Mouse (Mus musculus) limb, embryonic 15.5 days (tissue): ENCODE results near the gene Gm42791. TPM values are rescaled to one million over a fixed set of nuclear protein-coding genes. Genes with fewer than 3 reads are reported as not detected.

Experiments used
- ATAC-seq: fragments of 200-750 bp; cut with Nextera tagmentation; 2 replicates; pipeline ENCODE4 v1.8.0; 2017; ENCODE audit warnings: low read depth, moderate TSS enrichment; ENCODE audit not compliant: insufficient number of reproducible peaks, low FRiP score, low TSS enrichment
- H3K27ac ChIP-seq: fragments of 300-500 bp; sonication (generic); 2 replicates; pipeline ENCODE4 v1.5.1; 2015; ENCODE audit warnings: moderate library complexity, mild to moderate bottlenecking, inconsistent platforms
- H3K27me3 ChIP-seq: fragments of 300-500 bp; sonication (generic); 2 replicates; pipeline ENCODE4 v1.6.1; 2015; ENCODE audit warnings: inconsistent platforms
- H3K36me3 ChIP-seq: fragments of 300-500 bp; sonication (generic); 2 replicates; pipeline ENCODE4 v1.6.1; 2015; ENCODE audit warnings: inconsistent platforms
- H3K4me1 ChIP-seq: fragments of 300-500 bp; sonication (generic); 2 replicates; pipeline ENCODE4 v1.6.1; 2015; ENCODE audit warnings: inconsistent platforms
- H3K4me2 ChIP-seq: fragments of 300-500 bp; sonication (generic); 2 replicates; pipeline ENCODE4 v1.6.1; 2015; ENCODE audit warnings: mild to moderate bottlenecking, inconsistent platforms
- H3K4me3 ChIP-seq: fragments of 300-500 bp; sonication (generic); 2 replicates; pipeline ENCODE4 v1.5.1; 2015; ENCODE audit warnings: mild to moderate bottlenecking, inconsistent platforms
- H3K9ac ChIP-seq: fragments of 300-500 bp; sonication (generic); 2 replicates; pipeline ENCODE4 v1.6.1; 2015; ENCODE audit warnings: inconsistent platforms
- H3K9me3 ChIP-seq: fragments of 300-500 bp; sonication (generic); 2 replicates; pipeline ENCODE4 v1.6.1; 2016; ENCODE audit warnings: inconsistent platforms
- WGBS: fragments of 180-500 bp; shearing (Covaris S2); methylation state at CpG from one replicate; pipeline ENCODE4 v1.1.7; 2015; 5-methylcytosine and 5-hydroxymethylcytosine counted together
- polyA plus RNA-seq: library from polyadenylated mRNA; unstranded; fragments of >200 nt; fragmentation: Nextera tagmentation; extraction: Ambion mirVana; gene quantifications from 2 replicates; pipeline ENCODE4 v1.2.1, GENCODE M21; 2015

The Gm42791 gene
- polyA plus RNA-seq, 1 experiment from 2014 or later: 3.7 TPM

DNA sequence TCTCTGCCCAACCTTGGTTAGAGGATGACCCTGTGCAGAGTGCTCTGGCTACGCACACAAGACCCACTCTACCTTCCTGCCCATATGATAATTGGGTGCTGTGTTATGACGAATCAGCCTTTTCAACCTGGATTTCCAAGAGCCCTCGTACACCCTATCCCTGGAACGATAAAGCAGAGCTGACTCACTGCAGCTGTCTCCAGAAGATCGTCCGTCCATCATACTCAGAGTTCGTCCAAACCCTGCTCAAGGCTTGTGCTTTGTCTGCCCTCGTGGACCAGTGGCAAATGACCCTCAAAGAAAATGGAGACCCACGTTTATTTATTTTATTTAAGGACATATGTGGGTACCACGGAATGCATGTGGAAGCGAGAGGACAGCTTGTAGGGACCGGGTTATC, 19.9 kb downstream of the Gm42791 start:
- no peaks in the 10 kb centered on the region for H3K27me3 ChIP-seq
- no peak overlapping the region for H3K4me2 ChIP-seq
- H3K4me1 ChIP-seq: peaks cover 27% of the 10 kb centered on the region
- no peak overlapping the region for H3K4me3 ChIP-seq
- no peak overlapping the region for H3K9ac ChIP-seq
- WGBS: 94% methylated on average over 12 of the region's 12 CpGs
- no peak for ATAC-seq
- no peaks in the 10 kb centered on the region for H3K9me3 ChIP-seq
- H3K27ac ChIP-seq: no peak overlapping the region
- H3K36me3 ChIP-seq: no peaks in the 10 kb centered on the region

GRCm38 (mm10) chr5:148973019-148973668, 21.8 kb downstream of the Gm42791 start:
- H3K9me3 ChIP-seq: no peaks in the 10 kb centered on the region
- 0 out of 2 replicates have a peak overlapping the region, but pooled peaks have one; percentile 20 for H3K4me2 ChIP-seq
- H3K4me1 ChIP-seq: peaks cover 28% of the 10 kb centered on the region
- no peak overlapping the region for H3K4me3 ChIP-seq
- WGBS: 4% methylated on average over 6 of the region's 6 CpGs
- H3K27me3 ChIP-seq: no peaks in the 10 kb centered on the region
- ATAC-seq: no peak
- H3K9ac ChIP-seq: no peak overlapping the region
- H3K27ac ChIP-seq: no peak overlapping the region
- no peaks in the 10 kb centered on the region for H3K36me3 ChIP-seq

- Histone ChIP-seq H3K9me3 (no peaks in the 10 kb centered on the region), H3K4me3 (no peak overlapping the region), H3K4me1 (peaks cover 25% of the 10 kb centered on the region), H3K27me3 (no peaks in the 10 kb centered on the region), H3K9ac (no peak overlapping the region), H3K4me2 (no peak overlapping the region), H3K36me3 (no peaks in the 10 kb centered on the region), H3K27ac (no peak overlapping the region)
- 83% methylated on average over 8 of the region's 8 CpGs for WGBS
- no peak for ATAC-seq
Observed at GRCm38 (mm10) chr5:148972167-148972566, 22.8 kb downstream of the Gm42791 start.

DNA sequence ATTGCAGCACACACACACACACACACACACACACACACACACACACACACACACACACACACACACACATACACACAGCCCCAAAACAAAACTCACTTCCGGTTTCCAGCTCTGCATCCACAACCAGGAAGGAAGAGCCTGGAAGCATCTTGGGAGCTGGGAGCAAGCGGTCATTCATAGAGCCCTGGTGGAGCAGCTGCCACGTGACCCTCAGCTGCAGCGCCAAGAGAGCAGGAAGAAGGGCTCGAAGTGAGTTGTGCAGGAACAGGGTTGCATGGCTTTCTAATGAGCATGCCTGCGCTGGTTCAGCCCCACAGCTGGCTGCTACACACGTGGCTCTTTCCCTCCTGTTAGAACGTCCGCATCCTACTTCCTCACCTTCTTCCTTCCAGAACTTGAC, 25.3 kb downstream of the Gm42791 start:
- Histone ChIP-seq H3K9ac (no peak overlapping the region), H3K4me2 (0 out of 2 replicates have a peak overlapping the region, but pooled peaks have one; percentile 4), H3K9me3 (no peaks in the 10 kb centered on the region), H3K27me3 (no peaks in the 10 kb centered on the region), H3K4me1 (peaks cover 46% of the 10 kb centered on the region), H3K4me3 (no peak overlapping the region), H3K27ac (no peak overlapping the region), H3K36me3 (no peaks in the 10 kb centered on the region)
- 27% methylated on average over 9 of the region's 9 CpGs for WGBS
- ATAC-seq: no peak

DNA sequence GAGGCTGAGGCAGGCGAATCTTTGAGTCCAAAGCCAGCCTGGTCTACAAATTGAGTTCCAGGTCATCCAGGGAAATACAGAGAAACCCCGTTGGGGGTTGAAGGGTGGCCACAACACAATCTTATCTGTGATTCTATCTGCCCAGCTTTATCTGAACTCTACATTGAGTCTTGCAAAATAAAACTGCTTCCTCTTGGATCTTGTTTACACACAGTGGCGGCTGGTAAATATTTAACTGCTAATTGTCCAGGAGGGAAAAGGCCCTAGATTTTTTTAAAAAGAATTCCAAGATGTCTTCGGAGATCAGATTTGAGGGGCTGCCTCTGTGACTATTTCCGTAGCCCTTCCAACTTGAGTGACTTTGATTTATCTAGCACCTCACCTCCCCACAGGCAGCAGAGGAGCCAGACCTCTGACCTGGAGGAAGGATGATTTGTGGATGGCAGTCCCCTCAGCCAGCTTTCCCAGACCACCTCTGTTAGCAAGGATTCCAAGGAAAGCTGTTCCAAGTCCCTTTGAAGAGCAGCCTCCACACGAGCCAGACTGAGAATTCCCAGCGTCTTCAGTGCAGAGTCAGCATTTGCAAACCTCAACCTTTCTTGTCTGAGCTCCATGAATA, 25.9 kb downstream of the Gm42791 start:
- H3K9ac ChIP-seq: no peak overlapping the region
- H3K27me3 ChIP-seq: no peaks in the 10 kb centered on the region
- 51% methylated on average over 7 of the region's 7 CpGs for WGBS
- H3K4me2 ChIP-seq: no peak overlapping the region
- peak overlapping the region; percentile 60; the same call in 1 of the 2 replicates for H3K27ac ChIP-seq
- H3K4me3 ChIP-seq: no peak overlapping the region
- ATAC-seq: no peak
- H3K9me3 ChIP-seq: no peaks in the 10 kb centered on the region
- H3K36me3 ChIP-seq: no peaks in the 10 kb centered on the region
- H3K4me1 ChIP-seq: peaks cover 49% of the 10 kb centered on the region

- WGBS: 65% methylated on average over 5 of the region's 5 CpGs
- ATAC-seq: no peak
- H3K27ac ChIP-seq: no peak overlapping the region
- no peaks in the 10 kb centered on the region for H3K27me3 ChIP-seq
- H3K9ac ChIP-seq: no peak overlapping the region
- H3K4me3 ChIP-seq: no peak overlapping the region
- peaks cover 46% of the 10 kb centered on the region for H3K4me1 ChIP-seq
- H3K4me2 ChIP-seq: no peak overlapping the region
- no peaks in the 10 kb centered on the region for H3K9me3 ChIP-seq
- no peaks in the 10 kb centered on the region for H3K36me3 ChIP-seq
Observed at GRCm38 (mm10) chr5:148968179-148968578, 26.8 kb downstream of the Gm42791 start.

DNA sequence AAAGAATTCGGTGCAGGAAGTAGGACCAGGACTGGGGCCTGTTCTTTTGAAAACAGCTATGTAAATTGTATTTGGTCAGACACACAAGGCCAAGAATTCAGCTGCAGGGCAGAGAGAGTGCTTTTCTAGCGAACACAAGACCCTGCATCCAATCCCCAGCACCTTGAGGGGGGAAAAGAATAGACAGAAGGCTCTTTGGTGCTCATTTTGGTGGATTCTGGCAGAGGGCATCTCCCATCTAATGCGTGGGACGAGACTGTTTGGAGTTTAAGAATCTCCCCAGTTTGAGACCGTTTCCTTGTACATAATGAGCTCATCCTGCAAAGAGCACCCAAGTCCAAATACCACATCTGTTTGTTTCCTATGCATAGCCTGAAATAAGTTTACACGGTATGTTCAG, 28.6 kb downstream of the Gm42791 start:
- no peaks in the 10 kb centered on the region for H3K9me3 ChIP-seq
- H3K27ac ChIP-seq: peak overlapping the region; percentile 79
- H3K4me3 ChIP-seq: no peak overlapping the region
- no peaks in the 10 kb centered on the region for H3K27me3 ChIP-seq
- 38% methylated on average over 6 of the region's 6 CpGs for WGBS
- H3K9ac ChIP-seq: no peak overlapping the region
- peak overlapping the region; percentile 8; the same call in 1 of the 2 replicates for H3K4me2 ChIP-seq
- peaks cover 42% of the 10 kb centered on the region for H3K4me1 ChIP-seq
- no peaks in the 10 kb centered on the region for H3K36me3 ChIP-seq
- ATAC-seq: no peak

DNA sequence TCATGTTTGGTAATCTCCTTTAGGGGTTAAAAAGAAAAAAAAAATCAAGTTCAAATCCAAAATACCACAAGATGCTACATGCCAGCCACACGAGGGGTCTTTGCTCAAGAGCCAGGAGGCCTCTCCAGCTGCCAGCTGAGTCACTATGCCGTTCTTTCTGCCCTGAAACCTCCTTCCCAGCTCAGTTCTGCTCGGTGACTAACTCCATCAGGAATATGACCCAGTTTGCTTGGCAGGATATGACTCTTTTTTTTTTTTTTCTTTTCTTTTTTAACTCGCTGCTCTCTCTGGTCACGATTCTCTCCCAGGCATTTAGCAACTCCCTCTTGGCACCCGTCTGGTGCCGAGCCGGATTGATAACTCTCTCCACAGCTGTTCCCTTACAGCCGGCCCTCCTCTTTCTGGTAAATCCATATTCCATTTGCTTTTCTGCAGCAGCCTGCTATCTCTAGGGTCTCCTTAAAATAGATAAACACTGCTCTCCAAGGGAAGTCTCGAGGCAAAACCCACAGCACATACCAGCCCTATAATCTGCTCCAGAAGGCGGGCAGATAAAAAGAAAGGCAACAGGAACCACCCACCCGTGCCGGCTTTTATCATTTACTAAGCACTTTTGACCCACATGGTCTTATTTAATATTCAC, 29.1 kb downstream of the Gm42791 start:
- Histone ChIP-seq H3K4me2 (peak overlapping the region; percentile 8; the same call in 1 of the 2 replicates), H3K4me1 (peaks cover 42% of the 10 kb centered on the region), H3K4me3 (no peak overlapping the region), H3K9ac (no peak overlapping the region), H3K27ac (peak overlapping the region; percentile 79), H3K9me3 (no peaks in the 10 kb centered on the region), H3K36me3 (no peaks in the 10 kb centered on the region), H3K27me3 (no peaks in the 10 kb centered on the region)
- WGBS: 4% methylated on average over 13 of the region's 13 CpGs
- ATAC-seq: peak; percentile 71; the same call in 1 of the 2 replicates

GRCm38 (mm10) chr5:148965089-148965591, 29.8 kb downstream of the Gm42791 start:
- no peak for ATAC-seq
- Histone ChIP-seq H3K4me3 (no peak overlapping the region), H3K27ac (peak overlapping the region; percentile 79), H3K27me3 (no peaks in the 10 kb centered on the region), H3K9ac (no peak overlapping the region), H3K9me3 (no peaks in the 10 kb centered on the region), H3K36me3 (no peaks in the 10 kb centered on the region), H3K4me2 (0 out of 2 replicates have a peak overlapping the region, but pooled peaks have one; percentile 8), H3K4me1 (peaks cover 45% of the 10 kb centered on the region)
- WGBS: 26% methylated on average over 15 of the region's 15 CpGs

- Histone ChIP-seq H3K27ac (peak overlapping the region; percentile 79), H3K4me2 (no peak overlapping the region), H3K9me3 (no peaks in the 10 kb centered on the region), H3K4me3 (no peak overlapping the region), H3K9ac (no peak overlapping the region), H3K27me3 (no peaks in the 10 kb centered on the region), H3K4me1 (peaks cover 47% of the 10 kb centered on the region), H3K36me3 (no peaks in the 10 kb centered on the region)
- no peak for ATAC-seq
- WGBS: 78% methylated on average over 1 of the region's 1 CpGs
Observed at GRCm38 (mm10) chr5:148964251-148964650, 30.7 kb downstream of the Gm42791 start.

- H3K27ac ChIP-seq: no peak overlapping the region
- ATAC-seq: no peak
- H3K4me2 ChIP-seq: no peak overlapping the region
- H3K4me3 ChIP-seq: no peak overlapping the region
- 62% methylated on average over 10 of the region's 10 CpGs for WGBS
- H3K9ac ChIP-seq: no peak overlapping the region
- H3K4me1 ChIP-seq: peaks cover 25% of the 10 kb centered on the region
- no peaks in the 10 kb centered on the region for H3K36me3 ChIP-seq
- no peaks in the 10 kb centered on the region for H3K9me3 ChIP-seq
- no peaks in the 10 kb centered on the region for H3K27me3 ChIP-seq
Observed at GRCm38 (mm10) chr5:148960211-148960610, 34.7 kb downstream of the Gm42791 start.
